Mouse (Mus musculus): Measurements from ENCODE around the gene Ap5m1. TPM values are rescaled to one million over a fixed set of nuclear protein-coding genes. Genes with fewer than 3 reads are reported as not detected.
"Not testable (repeated sequence)": the region's sequence is repeated elsewhere in the genome, so short reads cannot be mapped to it uniquely, and the experiment has no call there.

The Ap5m1 gene
- total RNA-seq, 2 experiments from 2014 or later: 18.7 to 19.1 TPM

DNA sequence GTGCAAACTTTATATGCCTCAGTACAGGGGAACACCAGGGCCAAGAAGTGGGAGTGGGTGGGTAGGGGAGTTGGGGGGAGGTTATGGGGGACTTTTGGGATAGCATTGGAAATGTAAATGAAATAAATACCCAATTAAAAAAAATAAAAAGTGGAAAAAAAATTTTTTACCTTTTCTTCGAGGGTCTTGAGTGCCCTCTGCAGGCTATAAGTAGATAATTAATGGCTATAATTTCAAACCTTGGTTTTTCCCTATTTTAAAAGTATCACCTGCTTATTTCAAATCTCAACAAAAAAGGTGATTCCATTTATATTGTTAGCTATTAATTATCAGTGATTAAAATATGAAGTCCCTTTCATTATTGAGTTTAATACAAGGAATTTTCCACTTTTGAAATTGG is 25.9 kb downstream of the Ap5m1 start:
- DNase-seq (ENCODE audit: low spot score in 2 of 2); intact Hi-C loops (cut with DNase I): not testable (repeated sequence)

GRCm38 (mm10) chr14:49118381-49118780 is 52.5 kb downstream of the Ap5m1 start:
- peak; percentile 58 to 78 for DNase-seq (ENCODE audit: low spot score in 2 of 2)
- intact Hi-C loops (cut with DNase I): loop anchor here (5.0 kb wide), 1 partner anchor 746 kb away; no protein-coding TSS in a partner anchor

DNA sequence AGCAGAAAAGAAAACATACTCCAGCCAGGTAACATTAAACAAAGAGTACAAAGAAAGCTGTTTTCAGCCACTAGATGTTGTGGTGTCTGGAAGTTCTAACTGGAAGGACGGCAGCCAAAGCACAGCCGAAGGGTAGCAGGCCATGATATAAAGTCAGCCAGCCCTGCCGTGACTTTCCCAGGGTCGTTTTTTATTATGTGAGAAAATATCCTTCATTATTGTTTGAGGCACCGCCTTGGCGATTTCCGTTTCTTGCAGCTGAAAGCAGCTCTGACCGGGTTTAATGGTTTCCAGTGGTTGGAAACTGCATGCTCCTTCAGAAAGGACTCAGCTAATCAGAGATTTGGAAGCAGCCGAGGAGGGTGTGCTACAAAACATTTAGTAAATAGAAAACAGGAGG is 55.8 kb downstream of the Ap5m1 start:
- intact Hi-C loops (cut with DNase I): loop anchor here (5.0 kb wide), 1 partner anchor 51 kb away; the partner anchor contains the start of gene Naa30
- DNase-seq (ENCODE audit: low spot score in 2 of 2): no peak

GRCm38 (mm10) chr14:49127162-49127779 is 61.4 kb downstream of the Ap5m1 start:
- intact Hi-C loops (cut with DNase I): no loop called here
- peak in 1 of 2 experiments; percentile 9 for DNase-seq (ENCODE audit: low spot score in 2 of 2)

DNA sequence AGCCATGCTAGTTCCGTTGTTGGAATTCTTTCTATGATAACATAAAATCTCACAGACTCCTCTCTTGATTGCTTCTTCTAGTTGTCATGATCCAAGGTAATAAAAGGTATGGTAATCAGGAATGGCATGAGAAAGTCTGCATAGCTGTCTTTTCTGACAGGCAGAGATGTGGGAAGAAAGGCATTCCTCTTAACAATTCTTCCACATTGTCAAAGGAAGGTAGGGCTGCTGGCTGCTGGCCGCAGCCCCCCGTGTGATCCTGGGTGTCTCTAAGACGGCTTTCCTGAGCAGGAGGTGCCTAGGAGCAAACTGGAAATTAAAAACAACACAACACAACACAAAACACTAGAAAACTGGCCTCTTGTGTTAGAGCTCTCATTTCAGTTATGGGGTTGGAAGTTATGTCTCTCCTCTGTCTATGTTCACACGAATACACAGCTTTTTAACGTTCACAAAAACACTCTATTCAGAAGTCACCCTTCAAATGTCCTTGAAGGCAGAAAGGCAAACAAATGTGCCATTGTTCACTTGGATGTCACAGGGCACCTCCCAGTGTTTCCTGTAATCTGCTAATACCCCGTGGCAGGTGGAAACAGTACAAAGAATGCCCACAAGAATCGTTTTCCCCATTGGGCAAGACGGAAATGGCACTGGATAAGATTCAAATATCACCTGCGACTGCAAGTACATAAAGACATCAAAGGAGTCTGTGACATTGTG is 62.8 kb downstream of the Ap5m1 start:
- no peak for DNase-seq (ENCODE audit: low spot score in 2 of 2)
- intact Hi-C loops (cut with DNase I): no loop called here

DNA sequence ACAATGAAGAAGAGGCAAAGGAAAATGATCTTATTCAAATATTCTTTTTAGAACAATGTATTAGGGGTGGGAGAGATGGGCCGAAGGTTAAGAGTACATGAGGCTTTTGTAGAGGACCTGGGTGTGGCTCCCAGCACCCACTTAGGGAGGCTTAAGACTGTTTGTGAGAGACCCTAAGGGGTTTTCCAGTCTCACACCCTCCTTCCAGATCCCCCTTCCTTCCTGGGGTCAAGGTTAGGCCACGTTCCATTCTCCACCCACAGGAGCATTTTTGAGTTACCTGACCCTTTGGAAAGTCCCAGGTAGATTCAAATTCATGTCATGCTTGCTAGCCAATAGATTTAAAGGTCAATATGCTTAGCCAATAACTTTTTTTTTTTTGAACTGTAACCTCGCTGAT is 66.5 kb downstream of the Ap5m1 start:
- DNase-seq (ENCODE audit: low spot score in 2 of 2): no peak
- intact Hi-C loops (cut with DNase I): no loop called here

GRCm38 (mm10) chr14:49138171-49138570 is 72.3 kb downstream of the Ap5m1 start:
- DNase-seq (ENCODE audit: low spot score in 2 of 2): no peak
- intact Hi-C loops (cut with DNase I): no loop called here

DNA sequence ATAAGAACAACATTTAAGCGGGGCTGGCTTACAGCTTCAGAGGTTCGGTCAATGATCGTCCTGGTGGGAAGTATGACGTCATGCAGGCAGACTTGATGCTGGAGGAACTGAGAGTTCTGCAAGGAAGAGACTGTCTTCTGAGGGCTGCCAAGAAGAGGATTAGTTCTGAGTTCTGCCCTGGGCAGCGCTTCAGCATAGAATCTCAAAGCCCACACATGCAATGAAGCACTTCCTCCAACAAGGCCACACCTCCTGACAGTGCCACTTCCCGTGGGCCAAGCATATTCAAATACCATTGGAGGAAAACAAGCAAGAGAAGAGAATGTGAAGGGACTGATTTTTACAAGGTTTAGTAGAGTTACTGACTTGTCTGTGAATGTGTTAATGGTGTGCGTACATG is 74.9 kb downstream of the Ap5m1 start:
- no peak for DNase-seq (ENCODE audit: low spot score in 2 of 2)
- intact Hi-C loops (cut with DNase I): no loop called here

Other genes with a start within 250 kb of the Ap5m1 start
- 10 to 100 TPM; 60.6 to 61.9 TPM for gene Exoc5, start 556 bp downstream of the Ap5m1 start, total RNA-seq (2021)
- gene Naa30, start 106.1 kb downstream of the Ap5m1 start, total RNA-seq (2021): 10 to 100 TPM; 37.4 to 37.7 TPM
- not detected for gene ccdc198, start 179.4 kb downstream of the Ap5m1 start, total RNA-seq (2021)